Mouse (Mus musculus) T-cell, adult 2 months (primary cell): ENCODE results near the gene Grk5.

Source experiments
- DNase-seq: peaks from one replicate; pipeline ENCODE4 v3.0.0; 2022; ENCODE audit warnings: low spot score

Gene Grk5

DNA sequence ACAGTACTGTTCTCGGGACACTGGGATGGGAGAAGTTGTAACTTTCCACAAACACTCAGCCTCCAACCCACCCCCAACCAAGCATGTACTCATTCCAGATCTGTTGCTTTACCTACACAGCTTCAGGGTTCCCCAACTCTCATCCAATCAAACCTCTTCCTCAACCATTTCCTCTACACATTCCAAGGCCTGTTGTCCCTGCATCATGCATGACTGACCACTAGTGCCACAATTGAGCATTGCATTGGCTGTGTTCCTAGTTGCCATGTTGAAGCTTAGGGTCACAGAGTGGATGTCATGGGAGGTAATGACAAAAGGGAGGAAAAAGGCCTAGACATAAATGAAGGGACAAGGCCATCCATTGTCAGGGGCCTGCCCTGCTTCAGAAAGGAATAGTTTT, 175.5 kb downstream of the Grk5 start:
- no peak for DNase-seq

GRCm38 (mm10) chr19:61078622-61079021, 189.1 kb downstream of the Grk5 start:
- no peak for DNase-seq

GRCm38 (mm10) chr19:61080251-61080749, 190.8 kb downstream of the Grk5 start:
- no peak for DNase-seq

DNA sequence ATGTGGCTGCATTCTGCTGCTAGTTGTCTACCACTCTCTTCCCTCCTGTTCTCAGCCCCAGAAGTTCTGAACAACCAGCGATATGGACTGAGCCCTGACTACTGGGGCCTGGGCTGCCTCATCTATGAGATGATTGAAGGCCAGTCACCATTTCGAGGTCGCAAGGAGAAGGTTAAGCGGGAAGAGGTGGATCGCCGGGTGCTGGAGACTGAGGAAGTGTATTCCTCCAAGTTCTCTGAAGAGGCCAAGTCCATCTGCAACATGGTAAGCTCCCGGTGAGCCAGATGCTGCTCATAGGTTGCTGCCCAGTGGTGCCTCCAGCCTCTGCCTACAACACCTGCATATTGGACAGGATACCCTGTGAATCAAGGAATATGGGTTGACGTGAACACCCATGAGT, 193.5 kb downstream of the Grk5 start:
- DNase-seq, result no peak

DNA sequence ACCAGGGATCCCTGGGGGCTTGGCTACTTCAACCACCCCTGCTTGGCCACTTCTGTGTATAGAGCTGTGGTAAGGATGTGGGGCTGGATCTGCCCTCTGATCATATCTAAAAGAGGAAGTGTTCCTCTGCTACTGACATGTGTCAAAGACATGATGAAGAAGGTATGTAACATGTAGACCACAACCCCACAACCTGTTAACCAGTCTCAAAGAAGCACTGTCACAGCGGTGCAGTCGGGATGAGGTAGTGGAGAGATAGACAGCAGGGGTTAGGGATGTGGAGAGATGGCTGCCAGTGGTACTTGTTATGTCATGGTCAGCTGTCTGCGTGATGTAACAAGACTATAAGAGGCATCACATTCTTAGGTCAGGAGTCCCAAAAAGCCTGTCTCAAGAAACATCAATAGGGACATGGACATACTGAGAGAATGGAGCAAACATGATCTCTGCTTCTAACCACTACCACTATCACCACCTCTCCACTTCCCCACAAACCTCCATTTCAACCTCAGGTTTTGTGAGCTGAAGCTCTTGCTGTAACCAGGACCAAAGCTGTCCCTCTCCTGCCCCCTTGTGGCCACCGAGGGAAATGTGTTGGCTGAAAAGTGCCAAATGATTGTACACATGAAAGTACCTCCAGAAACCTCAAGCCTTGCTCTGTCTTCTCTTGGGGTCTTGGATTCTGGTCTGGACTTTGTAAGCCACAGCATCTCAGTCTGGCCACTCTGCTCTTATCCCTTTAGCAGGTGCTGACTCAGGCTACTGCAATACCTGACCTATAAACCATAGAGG, 194.8 kb downstream of the Grk5 start:
- peak; percentile 74 for DNase-seq

- DNase-seq, result no peak
Measured at GRCm38 (mm10) chr19:61085217-61085616, 195.7 kb downstream of the Grk5 start.

- DNase-seq, result no peak
Measured at GRCm38 (mm10) chr19:61087781-61088180, 198.2 kb downstream of the Grk5 start.

GRCm38 (mm10) chr19:61089001-61089400, 199.5 kb downstream of the Grk5 start:
- DNase-seq, result no peak

GRCm38 (mm10) chr19:61090541-61090940, 201.0 kb downstream of the Grk5 start:
- DNase-seq, result no peak

DNA sequence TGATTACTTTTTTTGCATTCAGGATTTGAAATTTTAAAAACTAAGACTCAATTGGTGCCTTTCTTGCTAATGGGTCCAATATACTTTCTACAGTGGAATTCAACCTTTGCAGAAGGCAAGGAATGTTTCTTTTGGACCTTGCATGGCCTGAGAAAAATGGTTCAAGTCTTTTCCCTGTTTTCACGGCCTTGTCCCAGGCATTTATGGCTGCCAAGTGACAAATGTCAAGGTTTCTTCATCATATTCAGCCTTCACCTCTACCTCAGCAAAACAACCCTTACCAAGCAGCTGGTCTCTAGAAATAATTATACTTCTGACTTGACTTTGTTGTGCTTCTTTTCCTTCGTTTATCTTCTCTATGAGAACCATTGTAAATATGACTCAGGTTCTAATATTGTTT, 207.2 kb downstream of the Grk5 start:
- DNase-seq, result no peak

DNA sequence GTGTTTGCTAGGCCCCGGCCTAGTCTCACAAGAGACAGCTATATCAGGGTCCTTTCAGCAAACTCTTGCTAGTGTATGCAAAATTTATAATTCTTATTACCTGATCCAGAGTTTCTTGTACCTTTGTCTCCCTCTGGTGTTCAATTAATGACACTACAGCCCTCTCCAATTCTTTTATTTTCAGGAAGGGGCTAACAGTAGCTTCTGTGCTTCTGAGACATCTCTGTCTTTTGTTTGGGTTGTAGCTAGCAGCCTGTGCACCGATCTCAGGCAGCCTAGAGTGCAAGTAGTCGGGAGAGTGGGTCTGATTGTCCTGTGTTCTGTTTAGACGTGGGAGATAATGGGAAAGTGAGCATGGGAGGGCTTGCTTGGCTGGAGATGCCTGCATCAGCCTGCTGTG, 208.2 kb downstream of the Grk5 start:
- DNase-seq, result peak; percentile 8

DNA sequence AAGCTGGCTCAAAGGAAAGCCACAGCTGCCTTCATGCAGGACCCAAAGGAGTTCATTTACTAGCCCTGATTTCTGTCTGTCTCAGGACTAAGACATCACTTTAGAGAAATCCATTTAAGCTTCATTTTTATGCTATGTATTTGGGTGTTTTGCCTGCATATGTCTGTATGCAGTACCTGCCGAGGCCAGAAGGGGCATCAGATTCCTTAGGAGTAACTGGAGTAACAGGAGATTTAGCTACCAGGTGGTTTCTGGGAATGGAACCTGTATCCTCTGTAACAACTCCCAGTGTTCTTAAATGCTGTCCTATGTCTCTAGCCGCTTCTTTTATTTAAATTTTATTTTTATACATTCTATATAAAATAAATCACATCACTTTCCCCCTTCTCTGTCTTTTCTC, 220.6 kb downstream of the Grk5 start:
- no peak for DNase-seq

- DNase-seq, result no peak
Measured at GRCm38 (mm10) chr19:61131096-61131495, 241.5 kb downstream of the Grk5 start.

- DNase-seq, result no peak
Measured at GRCm38 (mm10) chr19:61138655-61139054, 249.1 kb downstream of the Grk5 start.

DNA sequence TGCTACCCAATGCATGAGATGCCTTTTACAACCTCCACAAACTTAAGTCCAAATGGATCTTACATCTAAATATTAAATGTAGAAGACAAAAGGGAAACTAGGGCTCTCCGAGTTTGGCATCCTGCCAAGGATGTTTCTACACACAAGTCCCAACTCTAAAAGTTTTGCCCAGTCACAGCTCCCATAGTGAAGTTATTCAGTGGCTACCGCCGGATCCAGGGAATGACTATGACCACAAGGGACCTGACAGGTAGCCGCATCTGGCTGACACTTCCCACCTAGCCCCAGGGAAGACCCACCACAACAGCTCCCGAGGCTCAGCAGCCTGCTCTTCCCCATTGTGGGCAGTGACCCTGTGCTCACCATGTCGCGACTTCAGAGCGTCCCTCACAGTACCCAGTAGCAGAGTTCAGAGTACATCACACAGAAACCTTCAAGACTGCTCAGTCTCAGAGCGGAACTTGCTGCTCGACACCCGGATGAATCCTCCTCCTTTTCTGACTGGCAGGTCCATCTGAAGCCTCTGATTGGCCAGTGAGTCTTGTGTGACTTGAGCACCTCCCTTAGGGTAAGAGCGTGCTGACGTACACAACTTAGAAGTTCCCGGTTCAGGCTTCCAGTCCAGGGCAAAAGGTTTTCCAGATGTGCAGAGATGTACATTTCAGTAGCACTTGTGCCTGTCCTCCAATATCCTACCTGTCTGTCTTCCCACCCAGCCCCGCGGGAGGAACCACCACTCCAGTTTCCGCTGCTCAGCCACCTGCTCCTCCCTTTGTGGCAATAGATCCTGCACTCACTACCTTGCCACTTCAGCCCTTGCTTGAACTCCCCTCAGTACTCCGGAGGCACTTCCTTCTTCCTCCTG, 251.0 kb downstream of the Grk5 start, which contains the start of gene Zfp950:
Zfp950 (minus strand) TSS at position 499 of the 865 bp plus-strand sequence.
- peak; percentile 87 for DNase-seq

GRCm38 (mm10) chr19:61141299-61141698, 251.8 kb downstream of the Grk5 start:
- no peak for DNase-seq
